Mouse (Mus musculus) C3H10T1/2 (cell line): ENCODE data around the gene Gm17631. TPM values are rescaled to one million over a fixed set of nuclear protein-coding genes. Genes with fewer than 3 reads are reported as not detected.

ENCODE experiments used
- polyA plus RNA-seq, 2 experiments: library from polyadenylated mRNA; unstranded; fragments of >200 nt; fragmentation: generic; extraction: Trizol; gene quantifications; one replicate each; pipeline ENCODE4 v1.2.1; 2012; ENCODE audit warnings: missing spikeins in 2 of 2

Gm17631 gene
- polyA plus RNA-seq: not detected

GRCm38 (mm10) chr6:129862349-129862748, at the start of gene Gm17631:
TSS of gene Gm17631 (plus strand) at chr6:129862649.

GRCm38 (mm10) chr6:129876549-129876948, 14.1 kb downstream of the Gm17631 start, which contains the start of gene Klra17:
TSS of gene Klra17 (minus strand) at chr6:129876672.

Other genes with a start within 250 kb of the Gm17631 start
- gene Klrk1, start 238.8 kb upstream of the Gm17631 start, polyA plus RNA-seq: not detected
- not detected for gene Klrc3, start 219.3 kb upstream of the Gm17631 start, polyA plus RNA-seq
- not detected for gene Klrc2, start 202.0 kb upstream of the Gm17631 start, polyA plus RNA-seq
- not detected for gene Klrc1, start 183.7 kb upstream of the Gm17631 start, polyA plus RNA-seq
- gene Klri1, start 145.5 kb upstream of the Gm17631 start, polyA plus RNA-seq: not detected
- not detected for gene Klri2, start 122.2 kb upstream of the Gm17631 start, polyA plus RNA-seq
- gene Gm156, start 78.4 kb upstream of the Gm17631 start, polyA plus RNA-seq: not detected
- under 1 TPM in 1 of 2 experiments, not detected in 1; 0.08 TPM for gene Klra17, start 14.0 kb downstream of the Gm17631 start, polyA plus RNA-seq
- gene Klra5, start 55.0 kb downstream of the Gm17631 start, polyA plus RNA-seq: not detected
- gene Klra6, start 164.3 kb downstream of the Gm17631 start, polyA plus RNA-seq: not detected
- gene Klra4, start 204.6 kb downstream of the Gm17631 start, polyA plus RNA-seq: not detected